Mouse (Mus musculus) olfactory bulb, adult 2 months (tissue): ENCODE measurements around the gene Rsrc1. TPM values are rescaled to one million over a fixed set of nuclear protein-coding genes. Genes with fewer than 3 reads are reported as not detected.

Experiments
- H3K27ac ChIP-seq: fragments of 200-500 bp; 2 replicates; pipeline ENCODE4 v1.5.1; 2012; ENCODE audit warnings: low read depth, low read length; ENCODE audit not compliant: insufficient read depth
- H3K4me1 ChIP-seq: fragments of 200-500 bp; 2 replicates; pipeline ENCODE4 v1.6.1; 2012; ENCODE audit warnings: low read length; ENCODE audit not compliant: control insufficient read depth, insufficient read depth
- H3K4me3 ChIP-seq: fragments of 200-500 bp; 2 replicates; pipeline ENCODE4 v1.5.1; 2012; ENCODE audit warnings: mild to moderate bottlenecking, low read depth, low read length, moderate library complexity; ENCODE audit not compliant: insufficient read depth
- CTCF ChIP-seq: fragments of 200-500 bp; IDR thresholded peaks from 2 replicates; pipeline ENCODE4 v1.5.1; 2012; ENCODE audit warnings: low read depth, mild to moderate bottlenecking, low read length, moderate library complexity; ENCODE audit not compliant: insufficient read depth
- POLR2A ChIP-seq: fragments of 200-500 bp; IDR thresholded peaks from 2 replicates; pipeline ENCODE4 v1.6.1; 2012; ENCODE audit warnings: mild to moderate bottlenecking, low read depth, low read length, moderate library complexity; ENCODE audit not compliant: insufficient read depth
- WGBS: fragments of 180-500 bp; shearing (Covaris S2); methylation state at CpG from one replicate; pipeline ENCODE4 v1.1.7; 2018; 5-methylcytosine and 5-hydroxymethylcytosine counted together
- polyA plus RNA-seq: library from polyadenylated mRNA; stranded (reverse); fragments of >200 nt; gene quantifications from 2 replicates; pipeline ENCODE4 v1.2.4, GENCODE M21; 2012; ENCODE audit warnings: low replicate concordance; ENCODE audit not compliant: missing spikeins, insufficient read depth, insufficient read length

Rsrc1 gene
- polyA plus RNA-seq, 1 experiment, result not detected

GRCm38 (mm10) chr3:67346674-67347073, 365.5 kb downstream of the Rsrc1 start:
- WGBS, result 35% methylated on average over 2 of the region's 2 CpGs

GRCm38 (mm10) chr3:67351406-67352127, 370.4 kb downstream of the Rsrc1 start:
- TF ChIP-seq POLR2A (no peak), CTCF (no peak)
- no peak overlapping the region for H3K4me3 ChIP-seq
- WGBS, result 64% methylated on average over 12 of the region's 12 CpGs
- H3K4me1 ChIP-seq, result no peaks in the 10 kb centered on the region
- no peak overlapping the region for H3K27ac ChIP-seq

More at GRCm38 (mm10) chr3:67346674-67347073, 365.5 kb downstream of the Rsrc1 start:
- H3K4me3 ChIP-seq, result no peak overlapping the region
- H3K4me1 ChIP-seq, result no peaks in the 10 kb centered on the region
- TF ChIP-seq CTCF, result no peak
- TF ChIP-seq POLR2A, result no peak
- H3K27ac ChIP-seq, result no peak overlapping the region

- no peak overlapping the region for H3K27ac ChIP-seq
- no peak overlapping the region for H3K4me3 ChIP-seq
- 38% methylated on average over 3 of the region's 5 CpGs for WGBS
- no peaks in the 10 kb centered on the region for H3K4me1 ChIP-seq
- no peak for TF ChIP-seq CTCF
- no peak for TF ChIP-seq POLR2A
These were observed 371.1 kb downstream of the Rsrc1 start for GRCm38 (mm10) chr3:67352128-67352762.

GRCm38 (mm10) chr3:67352763-67353149, 371.6 kb downstream of the Rsrc1 start:
- 80% methylated on average over 3 of the region's 3 CpGs for WGBS
- no peak overlapping the region for H3K4me3 ChIP-seq
- TF ChIP-seq CTCF (no peak), POLR2A (no peak)
- H3K27ac ChIP-seq, result no peak overlapping the region
- no peaks in the 10 kb centered on the region for H3K4me1 ChIP-seq

- TF ChIP-seq POLR2A (no peak), CTCF (no peak)
- H3K4me3 ChIP-seq, result no peak overlapping the region
- 31% methylated on average over 7 of the region's 7 CpGs for WGBS
- H3K27ac ChIP-seq, result no peak overlapping the region
- no peaks in the 10 kb centered on the region for H3K4me1 ChIP-seq
These were observed 377.2 kb downstream of the Rsrc1 start for GRCm38 (mm10) chr3:67358376-67358775.

GRCm38 (mm10) chr3:67366087-67366892, 385.1 kb downstream of the Rsrc1 start:
- Histone ChIP-seq H3K4me1 (no peaks in the 10 kb centered on the region), H3K4me3 (no peak overlapping the region), H3K27ac (no peak overlapping the region)
- TF ChIP-seq POLR2A, result no peak
- TF ChIP-seq CTCF, result no peak
- 76% methylated on average over 4 of the region's 4 CpGs for WGBS

GRCm38 (mm10) chr3:67367481-67367880, 386.3 kb downstream of the Rsrc1 start:
- no peaks in the 10 kb centered on the region for H3K4me1 ChIP-seq
- no peak overlapping the region for H3K4me3 ChIP-seq
- WGBS, result 82% methylated on average over 6 of the region's 6 CpGs
- TF ChIP-seq POLR2A (no peak), CTCF (no peak)
- no peak overlapping the region for H3K27ac ChIP-seq

GRCm38 (mm10) chr3:67369407-67370079, 388.4 kb downstream of the Rsrc1 start:
- H3K4me3 ChIP-seq, result no peak overlapping the region
- H3K27ac ChIP-seq, result no peak overlapping the region
- peaks cover 4% of the 10 kb centered on the region; the same call in 1 of the 2 replicates for H3K4me1 ChIP-seq
- 80% methylated on average over 5 of the region's 5 CpGs for WGBS
- TF ChIP-seq CTCF (no peak), POLR2A (no peak)

- Histone ChIP-seq H3K27ac (no peak overlapping the region), H3K4me3 (no peak overlapping the region), H3K4me1 (peaks cover 5% of the 10 kb centered on the region; the same call in 1 of the 2 replicates)
- 77% methylated on average over 4 of the region's 4 CpGs for WGBS
- no peak for TF ChIP-seq CTCF
- TF ChIP-seq POLR2A, result no peak
These were observed 391.0 kb downstream of the Rsrc1 start for GRCm38 (mm10) chr3:67372194-67372593.
